Mouse (Mus musculus): ENCODE data around the gene Fgfr2. TPM values are rescaled to one million over a fixed set of nuclear protein-coding genes. Genes with fewer than 3 reads are reported as not detected.
A peak's percentile ranks its signal among the peaks of the same experiment; 100 is the strongest.

Gene Fgfr2
- polyA plus RNA-seq, 1 experiment from 2014 or later = 104 TPM

GRCm38 (mm10) chr7:132171716-132172115 lies 951.4 kb downstream of the Fgfr2 start:
- no peak overlapping the region for H3K27ac ChIP-seq
- ATAC-seq (ENCODE audit: insufficient read depth, low FRiP score, low read depth) = no peak
- WGBS = 39% methylated on average over 5 of the region's 5 CpGs

GRCm38 (mm10) chr7:132169419-132170169 lies 953.6 kb downstream of the Fgfr2 start:
- H3K4me1 ChIP-seq = no peaks in the 10 kb centered on the region
- no peak overlapping the region for H3K9ac ChIP-seq
- no peak overlapping the region for H3K4me2 ChIP-seq
- no peaks in the 10 kb centered on the region for H3K36me3 ChIP-seq
- ATAC-seq (ENCODE audit: insufficient read depth, low FRiP score, low read depth) = no peak
- no peak overlapping the region for H3K4me3 ChIP-seq (replicated peaks)
- H3K27me3 ChIP-seq (replicated peaks) = no peaks in the 10 kb centered on the region
- WGBS = 54% methylated on average over 7 of the region's 7 CpGs
- H3K27ac ChIP-seq = no peak overlapping the region
- H3K9me3 ChIP-seq = no peaks in the 10 kb centered on the region

More at GRCm38 (mm10) chr7:132171716-132172115, 951.4 kb downstream of the Fgfr2 start:
- H3K36me3 ChIP-seq = no peaks in the 10 kb centered on the region
- H3K4me2 ChIP-seq = no peak overlapping the region
- no peak overlapping the region for H3K4me3 ChIP-seq (replicated peaks)
- no peaks in the 10 kb centered on the region for H3K27me3 ChIP-seq (replicated peaks)
- no peak overlapping the region for H3K9ac ChIP-seq
- H3K9me3 ChIP-seq = no peaks in the 10 kb centered on the region
- H3K4me1 ChIP-seq = no peaks in the 10 kb centered on the region

DNA sequence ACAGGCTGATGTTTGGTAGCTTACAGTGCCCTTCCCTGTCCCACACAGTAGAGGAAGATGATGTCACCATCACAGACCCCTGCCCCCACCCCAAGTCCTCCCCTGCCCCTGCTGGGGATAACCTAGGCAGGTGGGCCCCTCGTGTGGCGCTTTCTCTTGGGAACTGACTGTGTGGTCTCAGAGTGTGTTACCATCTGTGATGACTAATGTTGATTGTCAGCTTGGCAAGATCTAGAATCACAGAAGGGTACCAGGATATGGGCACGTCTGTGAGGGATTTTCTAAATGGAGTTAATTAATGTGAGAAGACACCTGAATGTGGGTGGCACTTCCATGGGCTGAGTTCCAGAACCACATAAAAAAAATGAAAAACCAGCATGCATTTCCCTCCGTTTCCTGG lies 955.9 kb downstream of the Fgfr2 start:
- no peak overlapping the region for H3K9ac ChIP-seq
- no peaks in the 10 kb centered on the region for H3K4me1 ChIP-seq
- H3K27me3 ChIP-seq (replicated peaks) = no peaks in the 10 kb centered on the region
- no peak for ATAC-seq (ENCODE audit: insufficient read depth, low FRiP score, low read depth)
- no peak overlapping the region for H3K4me2 ChIP-seq
- H3K27ac ChIP-seq = no peak overlapping the region
- no peaks in the 10 kb centered on the region for H3K36me3 ChIP-seq
- no peak overlapping the region for H3K4me3 ChIP-seq (replicated peaks)
- 73% methylated on average over 4 of the region's 4 CpGs for WGBS
- H3K9me3 ChIP-seq = no peaks in the 10 kb centered on the region

GRCm38 (mm10) chr7:132162254-132162653 lies 960.9 kb downstream of the Fgfr2 start:
- Histone ChIP-seq H3K4me2 (no peak overlapping the region), H3K27ac (no peak overlapping the region), H3K4me3 (replicated peaks) (no peak overlapping the region), H3K9me3 (no peaks in the 10 kb centered on the region), H3K4me1 (no peaks in the 10 kb centered on the region), H3K9ac (no peak overlapping the region), H3K36me3 (no peaks in the 10 kb centered on the region), H3K27me3 (replicated peaks) (no peaks in the 10 kb centered on the region)
- WGBS = 81% methylated on average over 3 of the region's 3 CpGs
- no peak for ATAC-seq (ENCODE audit: insufficient read depth, low FRiP score, low read depth)

- H3K4me3 ChIP-seq (replicated peaks) = no peak overlapping the region
- no peaks in the 10 kb centered on the region for H3K36me3 ChIP-seq
- peaks cover 7% of the 10 kb centered on the region for H3K4me1 ChIP-seq
- WGBS = 42% methylated on average over 9 of the region's 9 CpGs
- no peak for ATAC-seq (ENCODE audit: insufficient read depth, low FRiP score, low read depth)
- H3K27me3 ChIP-seq (replicated peaks) = peaks cover 21% of the 10 kb centered on the region
- no peak overlapping the region for H3K9ac ChIP-seq
- H3K27ac ChIP-seq = no peak overlapping the region
- no peak overlapping the region for H3K4me2 ChIP-seq
- no peaks in the 10 kb centered on the region for H3K9me3 ChIP-seq
These were observed 964.7 kb downstream of the Fgfr2 start for GRCm38 (mm10) chr7:132158321-132159025.

DNA sequence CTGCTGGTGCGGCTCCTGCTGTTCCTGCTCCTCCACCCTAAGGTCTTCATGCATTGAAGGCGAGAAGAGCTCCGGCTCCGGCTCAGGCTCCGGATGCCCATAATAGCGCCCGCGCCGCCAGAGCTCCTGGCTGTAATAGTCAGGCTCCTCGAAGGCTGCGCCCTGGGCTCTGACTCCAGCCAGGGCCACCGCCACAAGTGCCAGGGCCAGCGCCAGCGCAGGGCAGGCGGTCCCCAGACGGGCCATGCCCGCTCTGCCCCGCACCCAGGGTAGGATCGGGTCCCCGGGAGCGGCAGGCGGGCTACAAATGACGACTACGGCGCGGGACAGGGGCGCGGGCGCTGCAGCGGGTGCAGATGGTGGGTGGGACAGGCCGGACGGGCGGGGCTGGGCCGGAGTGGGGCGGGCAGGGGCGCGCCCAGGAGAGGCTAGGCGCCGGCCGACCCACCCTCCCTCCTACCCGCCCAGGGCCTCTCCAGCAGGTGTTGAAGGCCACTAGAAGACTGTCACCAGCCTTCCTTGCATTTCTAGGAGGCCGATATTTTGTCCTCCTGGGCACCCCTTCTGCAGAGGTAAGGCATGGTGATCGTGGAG lies 968.7 kb downstream of the Fgfr2 start, which contains the start of gene Cpxm2:
TSS of gene Cpxm2 (minus strand) at position 372 of the 594 bp plus-strand sequence.
- H3K36me3 ChIP-seq = no peaks in the 10 kb centered on the region
- H3K4me2 ChIP-seq = peak within 1 kb of the TSS; percentile 70
- no peak within 1 kb of the TSS for H3K27ac ChIP-seq
- peaks cover 7% of the 10 kb centered on the region for H3K4me1 ChIP-seq
- ATAC-seq (ENCODE audit: insufficient read depth, low FRiP score, low read depth) = peak; percentile 22; the same call in 1 of the 2 replicates
- no peaks in the 10 kb centered on the region for H3K9me3 ChIP-seq
- 3% methylated on average over 43 of the region's 43 CpGs for WGBS
- H3K4me3 ChIP-seq (replicated peaks) = peak within 1 kb of the TSS; percentile 37
- peaks cover 21% of the 10 kb centered on the region for H3K27me3 ChIP-seq (replicated peaks)
- no peak within 1 kb of the TSS for H3K9ac ChIP-seq

DNA sequence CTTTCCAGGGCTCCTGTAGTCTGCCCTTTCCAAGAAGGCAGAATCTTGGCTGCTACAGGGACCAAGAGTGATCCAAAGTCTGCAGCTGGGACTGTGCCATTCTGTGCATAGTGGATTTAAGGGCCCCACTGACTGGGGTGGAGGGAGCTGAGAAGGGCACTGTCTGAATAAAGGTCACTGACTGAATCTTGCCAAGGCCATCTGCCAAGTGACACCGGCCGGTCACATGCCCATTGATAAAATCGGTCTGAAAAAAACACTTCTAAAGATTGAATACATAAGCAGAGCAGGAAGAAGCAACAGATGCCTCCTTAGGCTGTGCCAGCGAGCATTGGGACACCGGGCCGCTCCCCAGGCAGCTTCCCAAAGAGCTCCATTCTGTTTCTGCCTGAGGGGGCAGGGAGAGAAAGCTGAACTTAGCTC lies 969.4 kb downstream of the Fgfr2 start:
- Histone ChIP-seq H3K9me3 (no peaks in the 10 kb centered on the region), H3K27me3 (replicated peaks) (peaks cover 21% of the 10 kb centered on the region), H3K4me1 (peaks cover 7% of the 10 kb centered on the region), H3K27ac (no peak overlapping the region), H3K9ac (no peak overlapping the region), H3K36me3 (no peaks in the 10 kb centered on the region), H3K4me3 (replicated peaks) (no peak overlapping the region), H3K4me2 (peak overlapping the region; percentile 70; the same call in 1 of the 2 replicates)
- no peak for ATAC-seq (ENCODE audit: insufficient read depth, low FRiP score, low read depth)
- 46% methylated on average over 6 of the region's 6 CpGs for WGBS

DNA sequence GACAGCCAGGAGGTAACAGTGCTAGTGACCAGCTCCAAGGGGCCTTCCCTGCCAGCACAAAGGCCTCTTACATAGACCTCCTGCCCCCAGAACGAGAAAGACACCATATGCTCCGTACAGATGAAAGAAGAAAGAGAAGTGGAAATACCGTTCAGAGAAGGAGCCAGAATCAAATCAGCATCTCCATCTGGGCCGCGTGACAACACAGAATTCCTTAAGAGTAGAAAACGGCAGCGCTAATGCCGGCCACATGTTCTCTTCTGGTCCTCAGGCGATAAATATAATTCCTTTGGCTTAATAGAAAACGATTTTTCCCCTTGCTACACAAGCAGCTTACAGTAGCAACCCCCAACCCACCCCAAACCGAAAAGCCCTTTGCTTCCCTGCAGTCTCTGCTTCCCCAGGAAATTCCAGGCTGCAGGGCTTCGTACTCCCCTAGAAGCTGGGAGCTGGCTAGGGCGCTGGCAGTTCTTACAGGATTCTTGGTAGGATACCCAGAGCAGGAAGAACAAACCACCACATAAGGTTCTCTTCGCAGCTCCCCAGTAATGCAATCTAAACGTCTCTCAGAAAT lies 977.8 kb downstream of the Fgfr2 start:
- H3K4me2 ChIP-seq = no peak overlapping the region
- H3K36me3 ChIP-seq = no peaks in the 10 kb centered on the region
- ATAC-seq (ENCODE audit: insufficient read depth, low FRiP score, low read depth) = no peak

GRCm38 (mm10) chr7:132128687-132129086 lies 994.5 kb downstream of the Fgfr2 start:
- H3K9me3 ChIP-seq = no peaks in the 10 kb centered on the region
- no peaks in the 10 kb centered on the region for H3K36me3 ChIP-seq
- H3K27ac ChIP-seq = no peak overlapping the region
- no peak overlapping the region for H3K9ac ChIP-seq
- no peak for ATAC-seq (ENCODE audit: insufficient read depth, low FRiP score, low read depth)
- no peak overlapping the region for H3K4me2 ChIP-seq
- H3K4me1 ChIP-seq = no peaks in the 10 kb centered on the region
- H3K4me3 ChIP-seq (replicated peaks) = no peak overlapping the region
- no peaks in the 10 kb centered on the region for H3K27me3 ChIP-seq (replicated peaks)
- WGBS = 82% methylated on average over 6 of the region's 6 CpGs

More for the DNA sequence above, 977.8 kb downstream of the Fgfr2 start:
- Histone ChIP-seq H3K27me3 (replicated peaks) (no peaks in the 10 kb centered on the region), H3K4me3 (replicated peaks) (no peak overlapping the region), H3K4me1 (no peaks in the 10 kb centered on the region), H3K9ac (no peak overlapping the region), H3K27ac (no peak overlapping the region), H3K9me3 (no peaks in the 10 kb centered on the region)
- WGBS = 71% methylated on average over 15 of the region's 15 CpGs

GRCm38 (mm10) chr7:132124948-132125347 lies 998.2 kb downstream of the Fgfr2 start:
- no peaks in the 10 kb centered on the region for H3K4me1 ChIP-seq
- no peak overlapping the region for H3K4me3 ChIP-seq (replicated peaks)
- H3K9me3 ChIP-seq = no peaks in the 10 kb centered on the region
- no peaks in the 10 kb centered on the region for H3K36me3 ChIP-seq
- no peak overlapping the region for H3K4me2 ChIP-seq
- no peaks in the 10 kb centered on the region for H3K27me3 ChIP-seq (replicated peaks)
- WGBS = 72% methylated on average over 7 of the region's 7 CpGs
- H3K9ac ChIP-seq = no peak overlapping the region
- no peak for ATAC-seq (ENCODE audit: insufficient read depth, low FRiP score, low read depth)
- no peak overlapping the region for H3K27ac ChIP-seq

DNA sequence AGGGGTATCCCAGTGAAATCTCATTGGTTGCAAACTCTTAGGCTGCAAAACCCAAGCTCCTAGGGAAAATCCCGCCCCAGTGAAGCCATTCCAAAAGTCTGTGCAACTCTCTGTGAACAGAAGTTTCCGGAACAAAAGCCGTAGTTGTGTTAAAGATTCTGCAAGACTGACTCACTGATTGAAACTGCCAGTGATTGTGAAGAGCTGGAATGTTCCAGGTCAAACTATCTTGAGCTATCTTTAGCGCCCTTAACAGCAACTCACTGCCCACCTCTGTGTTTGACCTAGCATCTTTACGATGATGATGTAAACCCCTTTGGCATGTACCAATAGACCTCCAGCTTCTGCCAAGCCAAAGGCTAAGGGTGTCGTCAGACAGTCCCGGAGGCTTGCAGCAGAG lies 999.9 kb downstream of the Fgfr2 start:
- no peaks in the 10 kb centered on the region for H3K36me3 ChIP-seq
- no peak overlapping the region for H3K4me3 ChIP-seq (replicated peaks)
- no peaks in the 10 kb centered on the region for H3K4me1 ChIP-seq
- 77% methylated on average over 7 of the region's 7 CpGs for WGBS
- no peak overlapping the region for H3K4me2 ChIP-seq
- no peak overlapping the region for H3K9ac ChIP-seq
- ATAC-seq (ENCODE audit: insufficient read depth, low FRiP score, low read depth) = no peak
- no peaks in the 10 kb centered on the region for H3K27me3 ChIP-seq (replicated peaks)
- H3K9me3 ChIP-seq = no peaks in the 10 kb centered on the region
- H3K27ac ChIP-seq = no peak overlapping the region

GRCm38 (mm10) chr7:132119817-132120216 lies 1003.3 kb downstream of the Fgfr2 start:
- no peak overlapping the region for H3K9ac ChIP-seq
- H3K4me3 ChIP-seq (replicated peaks) = no peak overlapping the region
- ATAC-seq (ENCODE audit: insufficient read depth, low FRiP score, low read depth) = no peak
- no peak overlapping the region for H3K27ac ChIP-seq
- no peaks in the 10 kb centered on the region for H3K9me3 ChIP-seq
- H3K4me1 ChIP-seq = no peaks in the 10 kb centered on the region
- WGBS = 79% methylated on average over 4 of the region's 4 CpGs
- H3K36me3 ChIP-seq = no peaks in the 10 kb centered on the region
- H3K4me2 ChIP-seq = no peak overlapping the region
- H3K27me3 ChIP-seq (replicated peaks) = no peaks in the 10 kb centered on the region
